Mouse (Mus musculus) hindbrain, embryonic 11.5 days (tissue): ENCODE measurements around the gene Rnf7. TPM values are rescaled to one million over a fixed set of nuclear protein-coding genes. Genes with fewer than 3 reads are reported as not detected.
A peak's percentile ranks its signal among the peaks of the same experiment; 100 is the strongest.
"Not testable (repeated sequence)": the region's sequence is repeated elsewhere in the genome, so short reads cannot be mapped to it uniquely, and the experiment has no call there.

Source experiments
- ATAC-seq: fragments of 200-750 bp; cut with Nextera tagmentation; 2 replicates; pipeline ENCODE4 v1.8.0; 2017; ENCODE audit warnings: mild to moderate bottlenecking, moderate TSS enrichment, moderate library complexity; ENCODE audit not compliant: low FRiP score
- DNase-seq: peaks from one replicate; pipeline ENCODE4 v3.0.0-alpha.2; 2015; ENCODE audit warnings: low spot score
- H3K27ac ChIP-seq: fragments of 300-500 bp; sonication (generic); 2 replicates; pipeline ENCODE4 v1.5.1; 2014; ENCODE audit warnings: mild to moderate bottlenecking, low read depth, low read length
- H3K27me3 ChIP-seq: fragments of 300-500 bp; sonication (generic); 2 replicates; pipeline ENCODE4 v1.6.1; 2014; ENCODE audit warnings: mild to moderate bottlenecking, low read length, moderate library complexity, mixed read lengths; ENCODE audit not compliant: control insufficient read depth, insufficient read depth
- H3K36me3 ChIP-seq: fragments of 300-500 bp; sonication (generic); 2 replicates; pipeline ENCODE4 v1.6.1; 2014; ENCODE audit warnings: mild to moderate bottlenecking, low read length, moderate library complexity, mixed read lengths; ENCODE audit not compliant: control insufficient read depth, insufficient read depth
- H3K4me1 ChIP-seq: fragments of 300-500 bp; sonication (generic); replicated peaks from 2 replicates; pipeline ENCODE4 v1.6.1; 2014; ENCODE audit warnings: low read length, mixed read lengths; ENCODE audit not compliant: control insufficient read depth, insufficient read depth
- H3K4me2 ChIP-seq: fragments of 300-500 bp; sonication (generic); replicated peaks from 2 replicates; pipeline ENCODE4 v1.6.1; 2014; ENCODE audit warnings: mild to moderate bottlenecking, low read depth, low read length
- H3K4me3 ChIP-seq: fragments of 300-500 bp; sonication (generic); 2 replicates; pipeline ENCODE4 v1.5.1; 2014; ENCODE audit warnings: low read depth, low read length
- H3K9ac ChIP-seq: fragments of 300-500 bp; sonication (generic); 2 replicates; pipeline ENCODE4 v1.6.1; 2014; ENCODE audit warnings: low read depth, low read length
- H3K9me3 ChIP-seq: fragments of 300-500 bp; sonication (generic); 2 replicates; pipeline ENCODE4 v1.6.1; 2016; ENCODE audit warnings: low read length; ENCODE audit not compliant: control insufficient read depth
- WGBS: fragments of 180-500 bp; shearing (Covaris S2); extraction: QIAGEN DNeasy Blood & Tissue Kit; methylation state at CpG from one replicate; pipeline ENCODE4 v1.1.7; 2014; 5-methylcytosine and 5-hydroxymethylcytosine counted together
- polyA plus RNA-seq: library from polyadenylated mRNA; unstranded; fragments of >200 nt; fragmentation: Nextera tagmentation; extraction: Ambion mirVana; gene quantifications from 2 replicates; pipeline ENCODE4 v1.2.1, GENCODE M21; 2014

Gene Rnf7
- polyA plus RNA-seq: 287 and 290 TPM in 2 replicates

GRCm38 (mm10) chr9:96478071-96478888 lies at the start of gene Rnf7:
Rnf7 (minus strand) TSS chr9:96478675.
- H3K9ac ChIP-seq: peak within 1 kb of the TSS; percentile 77
- no peaks in the 10 kb centered on the region for H3K36me3 ChIP-seq
- peak within 1 kb of the TSS; percentile 79 for H3K27ac ChIP-seq
- H3K4me3 ChIP-seq: peak within 1 kb of the TSS; percentile 63
- WGBS: under 1% methylated on average over 74 of the region's 74 CpGs
- no peaks in the 10 kb centered on the region for H3K9me3 ChIP-seq
- H3K4me2 ChIP-seq: peak within 1 kb of the TSS; percentile 75
- ATAC-seq (peak; percentile 98), DNase-seq (peak; percentile 98)
- H3K27me3 ChIP-seq: no peaks in the 10 kb centered on the region
- H3K4me1 ChIP-seq: peaks cover 3% of the 10 kb centered on the region

GRCm38 (mm10) chr9:96526011-96526410 lies 47.5 kb upstream of the Rnf7 start:
- ATAC-seq (no peak), DNase-seq (no peak)
- Histone ChIP-seq H3K4me2 (no peak overlapping the region), H3K36me3 (no peaks in the 10 kb centered on the region), H3K4me1 (no peaks in the 10 kb centered on the region), H3K27me3 (no peaks in the 10 kb centered on the region), H3K9ac (no peak overlapping the region), H3K4me3 (no peak overlapping the region), H3K9me3 (no peaks in the 10 kb centered on the region), H3K27ac (no peak overlapping the region)
- 78% methylated on average over 4 of the region's 4 CpGs for WGBS

GRCm38 (mm10) chr9:96524972-96525506 lies 46.6 kb upstream of the Rnf7 start, which contains the start of gene Gm28729:
Gm28729 (minus strand) TSS chr9:96525264.
- H3K4me3 ChIP-seq: no peak within 1 kb of the TSS
- no peaks in the 10 kb centered on the region for H3K27me3 ChIP-seq
- no peak within 1 kb of the TSS for H3K9ac ChIP-seq
- no peaks in the 10 kb centered on the region for H3K9me3 ChIP-seq
- no peak for DNase-seq
- no peak for ATAC-seq
- no peaks in the 10 kb centered on the region for H3K4me1 ChIP-seq
- WGBS: 66% methylated on average over 12 of the region's 12 CpGs
- no peak within 1 kb of the TSS for H3K27ac ChIP-seq
- no peaks in the 10 kb centered on the region for H3K36me3 ChIP-seq
- no peak within 1 kb of the TSS for H3K4me2 ChIP-seq

- 86% methylated on average over 5 of the region's 5 CpGs for WGBS
- no peaks in the 10 kb centered on the region for H3K27me3 ChIP-seq
- no peak overlapping the region for H3K4me3 ChIP-seq
- H3K9ac ChIP-seq: no peak overlapping the region
- no peaks in the 10 kb centered on the region for H3K36me3 ChIP-seq
- H3K9me3 ChIP-seq: no peaks in the 10 kb centered on the region
- ATAC-seq (no peak), DNase-seq (no peak)
- H3K4me1 ChIP-seq: no peaks in the 10 kb centered on the region
- H3K27ac ChIP-seq: no peak overlapping the region
- H3K4me2 ChIP-seq: no peak overlapping the region
Observed at GRCm38 (mm10) chr9:96523148-96523547, 44.7 kb upstream of the Rnf7 start.

GRCm38 (mm10) chr9:96521574-96521973 lies 43.1 kb upstream of the Rnf7 start:
- not testable (repeated sequence) for H3K27ac ChIP-seq, H3K4me3 ChIP-seq, H3K36me3 ChIP-seq, H3K9me3 ChIP-seq, DNase-seq, H3K4me1 ChIP-seq, ATAC-seq, H3K4me2 ChIP-seq, H3K9ac ChIP-seq, H3K27me3 ChIP-seq
- 83% methylated on average over 2 of the region's 2 CpGs for WGBS

GRCm38 (mm10) chr9:96517429-96517828 lies 39.0 kb upstream of the Rnf7 start:
- H3K9ac ChIP-seq: no peak overlapping the region
- 38% methylated on average over 4 of the region's 4 CpGs for WGBS
- H3K4me3 ChIP-seq: no peak overlapping the region
- H3K4me2 ChIP-seq: no peak overlapping the region
- DNase-seq (no peak), ATAC-seq (no peak)
- no peaks in the 10 kb centered on the region for H3K9me3 ChIP-seq
- H3K4me1 ChIP-seq: no peaks in the 10 kb centered on the region
- H3K36me3 ChIP-seq: no peaks in the 10 kb centered on the region
- H3K27me3 ChIP-seq: no peaks in the 10 kb centered on the region
- H3K27ac ChIP-seq: no peak overlapping the region

- Histone ChIP-seq H3K27ac (no peak overlapping the region), H3K4me1 (no peaks in the 10 kb centered on the region), H3K36me3 (no peaks in the 10 kb centered on the region), H3K4me3 (no peak overlapping the region), H3K4me2 (no peak overlapping the region), H3K9me3 (no peaks in the 10 kb centered on the region), H3K9ac (no peak overlapping the region), H3K27me3 (no peaks in the 10 kb centered on the region)
- 66% methylated on average over 3 of the region's 3 CpGs for WGBS
- DNase-seq (no peak), ATAC-seq (no peak)
Observed at GRCm38 (mm10) chr9:96516806-96517205, 38.3 kb upstream of the Rnf7 start.

- Histone ChIP-seq H3K27me3 (no peaks in the 10 kb centered on the region), H3K9ac (no peak overlapping the region), H3K4me2 (no peak overlapping the region), H3K4me3 (no peak overlapping the region), H3K36me3 (no peaks in the 10 kb centered on the region), H3K27ac (no peak overlapping the region), H3K9me3 (no peaks in the 10 kb centered on the region), H3K4me1 (no peaks in the 10 kb centered on the region)
- DNase-seq (no peak), ATAC-seq (no peak)
- WGBS: 89% methylated on average over 5 of the region's 5 CpGs
Observed at GRCm38 (mm10) chr9:96515737-96516136, 37.3 kb upstream of the Rnf7 start.

- Histone ChIP-seq H3K4me3 (no peak overlapping the region), H3K9me3 (no peaks in the 10 kb centered on the region), H3K4me1 (no peaks in the 10 kb centered on the region), H3K9ac (no peak overlapping the region), H3K4me2 (no peak overlapping the region), H3K27me3 (no peaks in the 10 kb centered on the region), H3K36me3 (no peaks in the 10 kb centered on the region), H3K27ac (no peak overlapping the region)
- 84% methylated on average over 5 of the region's 5 CpGs for WGBS
- ATAC-seq (no peak), DNase-seq (no peak)
Observed at GRCm38 (mm10) chr9:96514278-96514677, 35.8 kb upstream of the Rnf7 start.
